Mouse (Mus musculus) limb, embryonic 14.5 days (tissue): ENCODE data around the gene Pgap3. TPM values are rescaled to one million over a fixed set of nuclear protein-coding genes. Genes with fewer than 3 reads are reported as not detected.

ENCODE experiments used
- ATAC-seq: fragments of 200-750 bp; cut with Nextera tagmentation; 2 replicates; pipeline ENCODE4 v1.8.0; 2017; ENCODE audit warnings: low read depth, moderate number of reproducible peaks, moderate TSS enrichment; ENCODE audit not compliant: low FRiP score
- DNase-seq: peaks from one replicate; pipeline ENCODE4 v3.0.0-alpha.2; 2015; ENCODE audit warnings: low spot score
- H3K27ac ChIP-seq: fragments of 300-500 bp; sonication (generic); replicated peaks from 2 replicates; pipeline ENCODE4 v1.5.1; 2014; ENCODE audit warnings: low read depth, mild to moderate bottlenecking, low read length, moderate library complexity, mixed read lengths
- H3K27me3 ChIP-seq: fragments of 300-500 bp; sonication (generic); 2 replicates; pipeline ENCODE4 v1.6.1; 2014; ENCODE audit warnings: low read length, mixed read lengths; ENCODE audit not compliant: control insufficient read depth, insufficient read depth
- H3K36me3 ChIP-seq: fragments of 300-500 bp; sonication (generic); 2 replicates; pipeline ENCODE4 v1.6.1; 2014; ENCODE audit warnings: mild to moderate bottlenecking, low read length, moderate library complexity, mixed read lengths; ENCODE audit not compliant: control insufficient read depth, insufficient read depth
- H3K4me1 ChIP-seq: fragments of 300-500 bp; sonication (generic); 2 replicates; pipeline ENCODE4 v1.6.1; 2014; ENCODE audit warnings: antibody characterized with exemption, low read length, mixed read lengths; ENCODE audit not compliant: control insufficient read depth, insufficient read depth
- H3K4me2 ChIP-seq: fragments of 300-500 bp; sonication (generic); replicated peaks from 2 replicates; pipeline ENCODE4 v1.6.1; 2014; ENCODE audit warnings: low read depth, mild to moderate bottlenecking, low read length, moderate library complexity; ENCODE audit not compliant: severe bottlenecking
- H3K4me3 ChIP-seq: fragments of 300-500 bp; sonication (generic); replicated peaks from 2 replicates; pipeline ENCODE4 v1.5.1; 2014; ENCODE audit warnings: low read length
- H3K9ac ChIP-seq: fragments of 300-500 bp; sonication (generic); 2 replicates; pipeline ENCODE4 v1.6.1; 2014; ENCODE audit warnings: mild to moderate bottlenecking, low read depth, low read length, moderate library complexity; ENCODE audit not compliant: severe bottlenecking
- H3K9me3 ChIP-seq: fragments of 300-500 bp; sonication (generic); 2 replicates; pipeline ENCODE4 v1.6.1; 2016; ENCODE audit warnings: low read length; ENCODE audit not compliant: control insufficient read depth
- POLR2A ChIP-seq: fragments of 200-500 bp; IDR thresholded peaks from 2 replicates; pipeline ENCODE4 v1.8.0; 2012; ENCODE audit warnings: inconsistent platforms, mild to moderate bottlenecking, moderate library complexity, borderline replicate concordance; ENCODE audit not compliant: insufficient read depth, insufficient read length; ENCODE audit errors: extremely low read depth
- WGBS: fragments of 180-500 bp; shearing (Covaris S2); extraction: QIAGEN DNeasy Blood & Tissue Kit; methylation state at CpG from one replicate; pipeline ENCODE4 v1.1.7; 2014; 5-methylcytosine and 5-hydroxymethylcytosine counted together
- polyA plus RNA-seq, 2 experiments: library from polyadenylated mRNA; depleted of rRNA in 1 of 2; stranded (reverse) in 1 of 2; unstranded in 1 of 2; fragments of >200 nt; fragmentation: Nextera tagmentation in 1 of 2; extraction: Ambion mirVana in 1 of 2; gene quantifications; 2 replicates each; pipeline versions ENCODE4 v1.2.1 to v1.2.3; 2012 to 2014

The Pgap3 gene
- polyA plus RNA-seq, 2 experiments: 9.2 to 19.2 TPM

GRCm38 (mm10) chr11:98364410-98364809, 35.9 kb downstream of the Pgap3 start:
- DNase-seq (no peak), ATAC-seq (no peak)
- Histone ChIP-seq H3K27me3 (no peaks in the 10 kb centered on the region), H3K4me1 (peaks cover 2% of the 10 kb centered on the region), H3K4me3 (no peak overlapping the region), H3K9ac (no peak overlapping the region), H3K36me3 (no peaks in the 10 kb centered on the region), H3K9me3 (no peaks in the 10 kb centered on the region), H3K27ac (no peak overlapping the region), H3K4me2 (no peak overlapping the region)
- TF ChIP-seq POLR2A: no peak
- 94% methylated on average over 5 of the region's 5 CpGs for WGBS

- H3K9me3 ChIP-seq: no peaks in the 10 kb centered on the region
- no peak for ATAC-seq
- TF ChIP-seq POLR2A: no peak
- H3K27me3 ChIP-seq: no peaks in the 10 kb centered on the region
- no peaks in the 10 kb centered on the region for H3K36me3 ChIP-seq
- no peak for DNase-seq
- H3K4me2 ChIP-seq: no peak overlapping the region
- H3K4me1 ChIP-seq: peaks cover 7% of the 10 kb centered on the region
- 86% methylated on average over 5 of the region's 5 CpGs for WGBS
- H3K9ac ChIP-seq: no peak overlapping the region
- H3K27ac ChIP-seq: no peak overlapping the region
- H3K4me3 ChIP-seq: no peak overlapping the region
Observed at GRCm38 (mm10) chr11:98363817-98364216, 36.5 kb downstream of the Pgap3 start.

GRCm38 (mm10) chr11:98360866-98361521, 39.3 kb downstream of the Pgap3 start:
- H3K36me3 ChIP-seq: no peaks in the 10 kb centered on the region
- 77% methylated on average over 9 of the region's 9 CpGs for WGBS
- no peak overlapping the region for H3K4me2 ChIP-seq
- H3K9ac ChIP-seq: no peak overlapping the region
- H3K4me3 ChIP-seq: no peak overlapping the region
- peaks cover 13% of the 10 kb centered on the region for H3K4me1 ChIP-seq
- no peak for TF ChIP-seq POLR2A
- ATAC-seq (no peak), DNase-seq (no peak)
- no peaks in the 10 kb centered on the region for H3K27me3 ChIP-seq
- H3K27ac ChIP-seq: no peak overlapping the region
- no peaks in the 10 kb centered on the region for H3K9me3 ChIP-seq

GRCm38 (mm10) chr11:98358161-98359083, 41.9 kb downstream of the Pgap3 start, which contains the start of gene Stard3:
TSS of gene Stard3 (plus strand) at chr11:98358368.
- Histone ChIP-seq H3K36me3 (no peaks in the 10 kb centered on the region), H3K9ac (peak within 1 kb of the TSS; percentile 73), H3K4me2 (peak within 1 kb of the TSS; percentile 74), H3K4me1 (peaks cover 19% of the 10 kb centered on the region), H3K27ac (peak within 1 kb of the TSS; percentile 82), H3K27me3 (no peaks in the 10 kb centered on the region), H3K9me3 (no peaks in the 10 kb centered on the region), H3K4me3 (peak within 1 kb of the TSS; percentile 69)
- ATAC-seq: peak; percentile 93
- DNase-seq: peak; percentile 87
- peak; percentile 36; the same call in 1 of the 2 replicates for TF ChIP-seq POLR2A
- WGBS: under 1% methylated on average over 42 of the region's 60 CpGs

- Histone ChIP-seq H3K9ac (peak overlapping the region; percentile 43), H3K36me3 (no peaks in the 10 kb centered on the region), H3K27me3 (no peaks in the 10 kb centered on the region), H3K4me2 (peak overlapping the region; percentile 74), H3K27ac (peak overlapping the region; percentile 58), H3K9me3 (no peaks in the 10 kb centered on the region), H3K4me3 (peak overlapping the region; percentile 69), H3K4me1 (peaks cover 19% of the 10 kb centered on the region)
- DNase-seq (peak; percentile 16), ATAC-seq (0 out of 2 replicates have a peak, but pooled peaks have one; percentile 3)
- no peak for TF ChIP-seq POLR2A
- 10% methylated on average over 13 of the region's 13 CpGs for WGBS
Observed at GRCm38 (mm10) chr11:98357396-98358160, 42.7 kb downstream of the Pgap3 start.
